Mouse (Mus musculus) left cerebral cortex, postnatal 36 days (tissue): ENCODE results near the gene Hsbp1. TPM values are rescaled to one million over a fixed set of nuclear protein-coding genes. Genes with fewer than 3 reads are reported as not detected.
"Not testable (repeated sequence)": the region's sequence is repeated elsewhere in the genome, so short reads cannot be mapped to it uniquely, and the experiment has no call there.

Experiments
- DNase-seq, 2 experiments: peaks; one replicate each; pipeline ENCODE4 v3.0.0; 2021 to 2022; ENCODE audit warnings: low spot score in 2 of 2, mixed read lengths in 1 of 2
- intact Hi-C: fragments of 180-260 bp; cut with DNase I; formaldehyde crosslinking; loops from one replicate; pipeline ENCODE4 v1.15.1; 2025
- total RNA-seq, 2 experiments: library from RNA; stranded (reverse); gene quantifications; 2 replicates each; pipeline ENCODE4 v1.2.3; 2021

Hsbp1 gene
- total RNA-seq, result 100 to 1,000 TPM; 345 to 377 TPM

DNA sequence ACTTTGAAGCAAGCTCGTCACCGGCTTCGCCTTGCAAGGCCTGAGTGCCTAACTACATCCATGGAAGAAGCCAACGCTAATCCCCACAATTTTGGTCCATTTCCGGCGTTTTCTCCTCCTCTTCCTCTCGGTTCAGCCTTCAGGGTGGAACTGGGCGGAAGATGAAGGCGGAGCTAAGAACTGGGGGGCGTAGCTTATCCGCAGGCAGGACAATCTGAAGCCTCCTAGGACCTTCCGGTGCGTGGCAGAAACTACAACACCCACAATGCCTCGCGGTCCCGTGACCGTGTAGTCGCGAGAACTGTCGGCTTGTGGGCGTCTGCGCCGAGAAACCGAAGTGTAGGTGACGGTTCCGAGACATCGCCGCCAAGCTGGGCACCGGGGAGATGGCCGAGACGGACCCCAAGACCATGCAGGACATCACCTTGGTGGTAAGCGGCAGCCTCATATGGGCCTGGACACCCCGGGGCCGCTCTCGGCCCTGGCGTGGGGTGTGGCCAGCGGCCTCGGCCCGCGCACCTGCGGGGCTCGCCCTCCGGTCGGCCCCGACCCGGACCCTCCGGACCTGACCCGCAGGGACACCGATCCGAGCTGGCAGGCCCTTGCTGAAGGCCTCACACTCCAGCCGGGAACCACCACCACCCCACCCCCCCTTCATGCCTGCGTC is at the start of gene Hsbp1:
Hsbp1 (plus strand) TSS at position 299 of the 667 bp plus-strand sequence.
- intact Hi-C loops, result no loop called here
- DNase-seq, result peak; percentile 96 to 98

GRCm38 (mm10) chr8:119295477-119295876 is 48.8 kb upstream of the Hsbp1 start:
- intact Hi-C loops, result loop anchor here (5.0 to 10.0 kb wide), 2 partner anchors 73 to 1651 kb away; no protein-coding TSS in a partner anchor

DNA sequence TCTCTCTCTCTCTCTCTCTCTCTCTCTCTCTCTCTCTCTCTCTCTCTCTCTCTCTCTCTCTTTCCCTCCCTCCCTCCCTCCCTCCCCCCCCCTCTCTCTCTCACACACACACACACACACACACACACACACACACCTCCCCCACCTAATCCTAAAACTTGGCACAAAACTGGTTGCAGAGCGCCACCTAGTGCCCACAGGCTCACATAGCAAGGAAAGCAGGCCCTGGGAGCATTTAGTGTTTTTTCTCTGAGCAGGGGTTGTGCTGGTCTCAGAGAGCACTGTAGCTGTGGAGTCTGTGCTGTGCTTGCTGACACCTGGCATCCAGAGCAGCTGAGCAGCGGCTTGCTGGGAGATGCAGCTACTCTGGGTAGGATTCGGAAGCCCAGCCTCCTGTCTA is 46.5 kb upstream of the Hsbp1 start:
- DNase-seq, result peak; percentile 35 to 38
- intact Hi-C loops, result loop anchor here (5.0 to 10.0 kb wide), 2 partner anchors 75 to 1653 kb away; no protein-coding TSS in a partner anchor

More at GRCm38 (mm10) chr8:119295477-119295876, 48.8 kb upstream of the Hsbp1 start:
- no peak for DNase-seq

DNA sequence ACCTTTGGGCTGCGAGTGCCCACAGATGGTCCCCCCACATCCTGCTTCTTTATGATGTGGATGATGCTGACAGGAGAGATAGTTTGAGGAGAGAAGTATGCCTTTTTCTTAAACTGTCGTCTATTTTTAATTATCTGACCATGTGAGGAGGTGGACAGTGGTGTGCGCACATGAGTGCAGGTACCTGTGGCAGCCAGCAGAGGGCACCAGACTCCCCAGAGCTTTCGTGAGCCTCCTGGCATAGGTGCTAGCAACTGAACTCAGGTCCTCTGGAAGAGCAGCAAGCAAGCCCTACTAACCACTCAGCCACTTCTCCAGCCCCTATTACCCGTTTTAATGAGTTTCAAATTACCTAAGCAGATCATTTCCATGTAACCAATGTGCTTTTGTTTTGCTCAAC is 44.0 kb upstream of the Hsbp1 start:
- DNase-seq, result no peak
- intact Hi-C loops, result no loop called here

- intact Hi-C loops, result no loop called here
- DNase-seq, result peak; percentile 15 to 29
Observed at GRCm38 (mm10) chr8:119304196-119304595, 40.1 kb upstream of the Hsbp1 start.

DNA sequence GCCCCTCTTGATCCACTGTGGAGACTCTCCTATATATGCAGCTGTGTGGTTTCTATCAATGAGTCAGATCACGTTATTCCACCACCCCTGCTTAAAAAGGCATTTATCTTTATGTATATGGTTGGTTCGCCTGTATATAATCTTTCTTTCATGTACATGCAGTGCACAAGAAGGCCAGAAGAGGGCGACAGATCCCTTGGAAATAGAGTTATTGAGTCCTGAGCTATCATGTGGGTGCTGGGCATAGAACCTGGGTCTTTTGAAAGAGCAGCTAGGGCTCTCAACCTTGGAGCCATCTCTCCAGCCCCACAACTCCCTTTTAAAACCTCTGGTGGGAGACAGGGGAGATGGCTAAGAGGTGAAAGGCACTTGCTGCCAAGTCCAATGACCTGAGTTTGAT is 32.9 kb upstream of the Hsbp1 start:
- intact Hi-C loops, result loop anchor here (5.0 kb wide), 1 partner anchor 71 kb away; no protein-coding TSS in a partner anchor
- no peak for DNase-seq

GRCm38 (mm10) chr8:119323215-119323614 is 21.1 kb upstream of the Hsbp1 start:
- no peak for DNase-seq
- intact Hi-C loops, result no loop called here

DNA sequence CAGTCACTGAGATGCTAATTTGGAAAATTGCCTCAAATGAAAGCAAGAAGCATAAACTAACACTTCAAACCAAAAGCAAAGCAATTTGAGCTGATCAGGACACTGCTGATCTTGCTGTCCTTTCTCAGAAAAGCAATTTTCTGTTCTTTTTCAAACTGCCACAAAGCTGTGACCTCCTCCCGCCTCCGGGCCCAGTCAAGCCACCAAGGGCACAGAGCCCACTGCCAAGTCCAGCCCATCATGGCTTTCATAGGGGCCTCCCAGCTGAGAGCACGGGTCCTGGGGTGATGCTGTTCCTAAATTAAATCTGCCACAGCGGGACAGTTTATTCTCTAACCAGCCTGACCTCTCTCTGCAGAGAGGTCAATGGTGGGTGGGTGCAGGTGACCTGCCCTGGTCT is 4.7 kb upstream of the Hsbp1 start:
- intact Hi-C loops, result no loop called here
- no peak for DNase-seq

GRCm38 (mm10) chr8:119343606-119344005 is 682 bp upstream of the Hsbp1 start:
- DNase-seq, result no peak
- intact Hi-C loops, result no loop called here

DNA sequence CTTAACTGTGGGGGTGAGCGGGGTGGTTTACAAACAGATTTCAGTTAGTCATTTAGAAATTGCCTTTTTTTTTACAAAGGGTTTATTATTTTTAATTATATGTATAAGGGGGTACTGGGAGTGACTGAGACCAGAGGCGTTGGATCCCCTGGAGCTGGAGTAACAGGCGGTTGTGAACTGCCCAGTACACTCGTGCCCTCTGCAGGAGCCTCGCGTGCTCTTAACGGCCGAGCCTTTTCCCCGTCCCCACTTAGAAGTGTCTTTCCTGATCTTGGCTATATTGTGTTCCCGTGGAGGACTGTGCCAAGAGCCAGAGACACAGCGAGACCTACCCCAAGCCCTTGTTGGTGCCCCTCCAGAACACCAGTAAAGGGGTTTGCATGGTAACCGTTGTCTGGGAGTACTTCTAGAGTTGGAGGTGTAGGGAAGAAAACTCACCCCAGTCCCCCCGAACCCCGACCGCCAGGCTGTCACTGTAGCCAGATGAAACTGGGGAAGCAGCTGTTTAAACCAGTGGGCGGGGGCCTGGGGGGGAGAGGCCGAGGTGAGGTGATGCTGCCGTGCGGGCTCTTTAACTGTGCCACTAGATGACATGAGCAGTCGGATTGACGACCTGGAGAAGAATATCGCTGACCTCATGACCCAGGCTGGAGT is 868 bp downstream of the Hsbp1 start:
- no peak for DNase-seq
- intact Hi-C loops, result no loop called here

GRCm38 (mm10) chr8:119345683-119346075 is 1.4 kb downstream of the Hsbp1 start:
- no peak for DNase-seq
- intact Hi-C loops, result no loop called here

DNA sequence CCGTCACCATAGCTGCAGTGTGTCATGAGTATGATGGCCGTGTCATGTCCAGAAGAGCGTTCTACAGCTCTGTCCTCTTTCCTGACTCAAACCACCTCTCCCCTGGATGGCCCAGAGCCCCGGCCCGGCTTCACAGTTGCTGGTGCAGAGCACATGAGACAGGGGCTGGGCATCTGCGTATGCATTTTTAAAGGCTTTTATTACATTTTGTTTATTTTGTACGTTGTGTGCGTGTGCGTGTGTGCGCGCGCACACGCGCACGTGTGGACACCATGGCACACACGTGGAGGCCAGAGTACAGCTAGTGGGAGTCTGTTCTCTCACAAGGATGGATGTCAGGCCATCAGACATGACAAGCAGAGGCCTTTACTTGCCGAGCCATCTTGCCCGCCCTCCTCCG is 7.4 kb downstream of the Hsbp1 start:
- intact Hi-C loops, result no loop called here
- no peak for DNase-seq

GRCm38 (mm10) chr8:119352977-119353658 is 8.8 kb downstream of the Hsbp1 start:
- DNase-seq, result no peak
- intact Hi-C loops, result no loop called here

- DNase-seq, result no peak
- intact Hi-C loops, result no loop called here
Observed at GRCm38 (mm10) chr8:119353659-119354023, 9.4 kb downstream of the Hsbp1 start.

DNA sequence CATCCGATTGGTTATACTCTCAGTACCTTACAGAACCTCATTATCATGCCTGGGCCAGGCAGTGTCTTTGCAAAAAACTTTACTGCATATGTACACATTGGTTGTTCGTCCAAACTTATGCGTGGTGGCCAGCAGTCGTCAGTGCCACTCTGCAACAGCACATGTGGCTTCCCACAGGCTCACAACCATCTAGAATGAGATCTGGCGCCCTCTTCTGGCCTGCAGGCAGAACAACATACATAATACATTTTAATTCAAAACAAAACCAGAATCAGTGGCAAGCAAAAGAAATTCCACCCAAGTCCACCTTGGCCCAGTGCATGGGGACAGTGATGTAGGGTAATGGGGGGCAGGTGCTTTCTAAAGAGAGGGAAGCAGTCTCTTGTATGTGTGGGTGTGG is 12.3 kb downstream of the Hsbp1 start:
- intact Hi-C loops, DNase-seq: not testable (repeated sequence)

DNA sequence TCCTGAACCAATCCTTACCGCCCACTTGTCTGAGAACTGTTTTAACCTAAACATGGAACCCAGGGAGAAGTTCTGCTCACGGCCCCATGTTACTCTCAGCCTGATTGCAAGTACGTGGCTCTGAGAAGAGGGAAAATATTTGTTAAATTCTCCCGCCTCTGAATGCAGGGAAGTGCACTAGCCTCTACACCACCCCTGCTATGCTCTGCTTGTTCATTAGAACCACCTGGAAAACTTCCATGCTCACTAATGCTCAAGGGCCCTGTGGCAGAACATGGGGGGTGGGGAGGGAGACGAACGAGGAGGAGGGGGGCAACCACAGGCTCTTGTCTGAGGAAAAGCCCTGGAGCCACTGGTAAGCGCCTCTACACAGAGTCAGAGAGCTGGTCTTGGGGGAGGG is 13.9 kb downstream of the Hsbp1 start:
- intact Hi-C loops, result no loop called here
- no peak for DNase-seq

- no peak for DNase-seq
- intact Hi-C loops, result no loop called here
Observed at GRCm38 (mm10) chr8:119358836-119359235, 14.5 kb downstream of the Hsbp1 start.

DNA sequence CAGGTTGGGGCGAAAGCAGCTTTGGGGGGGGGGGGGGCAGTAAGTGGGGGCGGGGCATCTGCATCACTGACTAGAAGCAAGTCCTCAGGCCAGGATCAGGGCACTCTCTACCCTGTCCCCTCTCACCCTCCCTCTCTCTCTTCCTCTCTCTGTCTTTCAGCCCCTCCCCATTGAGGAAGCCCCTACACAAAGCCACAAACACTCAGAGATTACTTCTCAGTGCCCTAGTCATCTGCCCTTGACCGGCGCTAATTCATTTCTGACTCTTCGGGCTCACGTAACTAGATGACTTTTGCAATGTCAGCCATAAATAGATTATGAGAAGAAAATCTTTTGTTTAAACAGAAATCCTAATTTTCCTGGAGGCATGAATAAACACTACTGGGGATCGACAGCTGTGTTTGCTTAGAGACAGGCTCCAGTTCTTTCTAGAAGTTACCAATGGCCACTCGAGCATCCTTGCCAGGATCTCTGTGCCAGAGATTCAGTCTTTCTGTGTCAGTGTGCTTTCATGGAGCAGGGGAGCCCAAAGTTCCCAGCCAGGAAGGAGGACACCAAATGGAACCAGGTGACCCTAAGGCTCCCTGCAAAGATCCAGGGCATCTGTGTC is 16.5 kb downstream of the Hsbp1 start:
- intact Hi-C loops, result no loop called here
- no peak for DNase-seq

- DNase-seq, intact Hi-C loops: not testable (repeated sequence)
Observed at GRCm38 (mm10) chr8:119374716-119375115, 30.4 kb downstream of the Hsbp1 start.

DNA sequence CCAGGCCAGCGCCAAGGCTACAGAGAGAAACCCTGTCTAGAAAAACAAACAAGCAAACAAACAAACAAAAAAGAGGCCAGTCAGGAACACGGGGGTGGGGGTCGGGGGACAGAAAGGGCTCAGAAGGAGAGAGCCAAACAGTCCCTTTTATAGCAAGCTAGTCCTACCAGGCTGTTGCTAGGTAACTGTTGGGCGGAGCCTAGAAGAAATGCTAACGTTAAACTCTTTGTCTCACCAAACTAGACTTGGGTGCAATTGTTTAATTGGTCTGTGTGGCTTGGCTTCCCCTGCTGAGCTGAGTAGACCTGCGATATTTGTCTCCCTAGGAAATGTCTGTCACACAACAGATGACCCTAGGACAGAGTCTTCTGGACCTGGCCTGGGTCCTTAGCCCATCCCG is 34.2 kb downstream of the Hsbp1 start:
- no peak for DNase-seq
- intact Hi-C loops, result no loop called here
